Mouse (Mus musculus) kidney, postnatal 0 days (tissue): ENCODE measurements around the gene Adgrg6. TPM values are rescaled to one million over a fixed set of nuclear protein-coding genes. Genes with fewer than 3 reads are reported as not detected.

Experiments
- ATAC-seq: fragments of 200-750 bp; cut with Nextera tagmentation; replicated peaks from 2 replicates; pipeline ENCODE4 v1.8.0; 2017; ENCODE audit warnings: low read depth, moderate number of reproducible peaks, moderate TSS enrichment, moderate library complexity; ENCODE audit not compliant: low FRiP score
- DNase-seq: peaks from one replicate; pipeline ENCODE4 v3.0.0-alpha.2; 2016; ENCODE audit warnings: low spot score
- H3K27ac ChIP-seq: fragments of 300-500 bp; sonication (generic); 2 replicates; pipeline ENCODE4 v1.5.1; 2014; ENCODE audit warnings: mild to moderate bottlenecking
- H3K27me3 ChIP-seq: fragments of 300-500 bp; sonication (generic); 2 replicates; pipeline ENCODE4 v1.6.1; 2014; ENCODE audit warnings: low read length, mixed read lengths; ENCODE audit not compliant: insufficient read depth
- H3K36me3 ChIP-seq: fragments of 300-500 bp; sonication (generic); 2 replicates; pipeline ENCODE4 v1.6.1; 2014; ENCODE audit warnings: low read length, mixed read lengths; ENCODE audit not compliant: insufficient read depth
- H3K4me1 ChIP-seq: fragments of 300-500 bp; sonication (generic); replicated peaks from 2 replicates; pipeline ENCODE4 v1.6.1; 2014; ENCODE audit warnings: antibody characterized with exemption, low read length, mixed read lengths; ENCODE audit not compliant: insufficient read depth
- H3K4me2 ChIP-seq: fragments of 300-500 bp; sonication (generic); 2 replicates; pipeline ENCODE4 v1.6.1; 2014; ENCODE audit warnings: mild to moderate bottlenecking, low read length, moderate library complexity, mixed read lengths
- H3K4me3 ChIP-seq: fragments of 300-500 bp; sonication (generic); replicated peaks from 2 replicates; pipeline ENCODE4 v1.5.1; 2014; ENCODE audit warnings: low read depth, low read length
- H3K9ac ChIP-seq: fragments of 300-500 bp; sonication (generic); 2 replicates; pipeline ENCODE4 v1.6.1; 2014; ENCODE audit warnings: low read depth, low read length
- H3K9me3 ChIP-seq: fragments of 300-500 bp; sonication (generic); replicated peaks from 2 replicates; pipeline ENCODE4 v1.6.1; 2016; ENCODE audit warnings: low read length, inconsistent platforms, mixed read lengths
- CTCF ChIP-seq: IDR thresholded peaks from 2 replicates; pipeline ENCODE4 v1.5.1; 2016; ENCODE audit warnings: antibody characterized with exemption, low read depth, mild to moderate bottlenecking, moderate library complexity
- WGBS: fragments of 180-500 bp; shearing (Covaris S2); extraction: QIAGEN DNeasy Blood & Tissue Kit; methylation state at CpG from one replicate; pipeline ENCODE4 v1.1.7; 2014; 5-methylcytosine and 5-hydroxymethylcytosine counted together
- polyA plus RNA-seq: library from polyadenylated mRNA; unstranded; fragments of >200 nt; fragmentation: Nextera tagmentation; extraction: Ambion mirVana; gene quantifications from 2 replicates; pipeline ENCODE4 v1.2.1, GENCODE M21; 2015

Adgrg6 gene
- polyA plus RNA-seq, 1 experiment from 2014 or later: 3.8 TPM

GRCm38 (mm10) chr10:14476393-14476792 is 69.1 kb downstream of the Adgrg6 start:
- Histone ChIP-seq H3K4me3 (no peak overlapping the region), H3K9me3 (no peaks in the 10 kb centered on the region), H3K4me2 (no peak overlapping the region), H3K9ac (no peak overlapping the region), H3K27ac (no peak overlapping the region), H3K36me3 (no peaks in the 10 kb centered on the region), H3K4me1 (no peaks in the 10 kb centered on the region), H3K27me3 (no peaks in the 10 kb centered on the region)
- ATAC-seq: no peak
- TF ChIP-seq CTCF: no peak
- WGBS: 79% methylated on average over 1 of the region's 1 CpGs
- no peak for DNase-seq

- Histone ChIP-seq H3K9ac (no peak overlapping the region), H3K4me1 (no peaks in the 10 kb centered on the region), H3K4me3 (no peak overlapping the region), H3K27ac (no peak overlapping the region), H3K9me3 (no peaks in the 10 kb centered on the region), H3K27me3 (no peaks in the 10 kb centered on the region), H3K36me3 (no peaks in the 10 kb centered on the region), H3K4me2 (no peak overlapping the region)
- DNase-seq (no peak), ATAC-seq (no peak)
- WGBS: 91% methylated on average over 2 of the region's 2 CpGs
- TF ChIP-seq CTCF: no peak
These were observed 69.8 kb downstream of the Adgrg6 start for GRCm38 (mm10) chr10:14475641-14476040.

- H3K27me3 ChIP-seq: no peaks in the 10 kb centered on the region
- H3K9me3 ChIP-seq: no peaks in the 10 kb centered on the region
- H3K4me3 ChIP-seq: no peak overlapping the region
- H3K36me3 ChIP-seq: no peaks in the 10 kb centered on the region
- no peak overlapping the region for H3K4me2 ChIP-seq
- no peak overlapping the region for H3K9ac ChIP-seq
- H3K27ac ChIP-seq: no peak overlapping the region
- no peaks in the 10 kb centered on the region for H3K4me1 ChIP-seq
- ATAC-seq (no peak), DNase-seq (no peak)
- 60% methylated on average over 8 of the region's 8 CpGs for WGBS
- TF ChIP-seq CTCF: no peak
These were observed 70.7 kb downstream of the Adgrg6 start for GRCm38 (mm10) chr10:14474541-14475305.

- Histone ChIP-seq H3K27ac (no peak overlapping the region), H3K4me2 (no peak overlapping the region), H3K36me3 (no peaks in the 10 kb centered on the region), H3K4me3 (no peak overlapping the region), H3K4me1 (no peaks in the 10 kb centered on the region), H3K9ac (no peak overlapping the region), H3K27me3 (no peaks in the 10 kb centered on the region), H3K9me3 (no peaks in the 10 kb centered on the region)
- TF ChIP-seq CTCF: no peak
- ATAC-seq (no peak), DNase-seq (no peak)
- WGBS: 67% methylated on average over 5 of the region's 5 CpGs
These were observed 74.4 kb downstream of the Adgrg6 start for GRCm38 (mm10) chr10:14471039-14471550.

- no peak overlapping the region for H3K4me2 ChIP-seq
- DNase-seq: no peak
- H3K9ac ChIP-seq: no peak overlapping the region
- no peak for TF ChIP-seq CTCF
- 89% methylated on average over 10 of the region's 10 CpGs for WGBS
- H3K36me3 ChIP-seq: no peaks in the 10 kb centered on the region
- H3K9me3 ChIP-seq: no peaks in the 10 kb centered on the region
- H3K27ac ChIP-seq: no peak overlapping the region
- no peaks in the 10 kb centered on the region for H3K27me3 ChIP-seq
- no peak overlapping the region for H3K4me3 ChIP-seq
- no peak for ATAC-seq
- H3K4me1 ChIP-seq: no peaks in the 10 kb centered on the region
These were observed 76.8 kb downstream of the Adgrg6 start for GRCm38 (mm10) chr10:14468623-14469022.

GRCm38 (mm10) chr10:14463796-14464511 is 81.5 kb downstream of the Adgrg6 start:
- Histone ChIP-seq H3K27me3 (no peaks in the 10 kb centered on the region), H3K36me3 (no peaks in the 10 kb centered on the region), H3K9me3 (no peaks in the 10 kb centered on the region), H3K9ac (no peak overlapping the region), H3K4me1 (no peaks in the 10 kb centered on the region), H3K4me3 (no peak overlapping the region), H3K4me2 (no peak overlapping the region), H3K27ac (peak overlapping the region; percentile 54; the same call in 1 of the 2 replicates)
- ATAC-seq (peak; percentile 88), DNase-seq (peak; percentile 66)
- WGBS: 24% methylated on average over 4 of the region's 4 CpGs
- no peak for TF ChIP-seq CTCF
